Mouse (Mus musculus): ENCODE results near the gene Tas2r144.
A peak's percentile ranks its signal among the peaks of the same experiment; 100 is the strongest.

Gene Tas2r144

DNA sequence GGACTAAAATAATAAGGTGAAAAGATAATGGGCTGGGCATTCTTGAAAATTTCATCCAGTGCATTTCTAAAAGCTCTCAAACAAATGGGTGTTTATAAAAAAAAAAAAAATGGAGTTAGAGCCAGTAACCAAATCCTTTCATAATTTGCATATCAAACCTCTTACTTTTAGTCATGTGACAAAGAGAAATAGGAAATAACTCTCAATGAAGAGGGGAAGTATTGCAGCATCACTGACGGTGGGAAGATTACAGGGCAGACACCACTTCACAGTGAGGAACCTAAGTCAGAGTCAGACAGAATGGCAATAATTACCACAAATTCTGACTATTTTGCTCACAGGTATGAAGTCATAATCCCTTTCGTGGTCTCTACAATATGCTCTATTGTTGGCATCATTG lies at the start of gene Tas2r144:
Tas2r144 (plus strand) TSS at position 301 of the 400 bp plus-strand sequence.
- no peak for DNase-seq (ENCODE audit: low read depth, low spot score)

DNA sequence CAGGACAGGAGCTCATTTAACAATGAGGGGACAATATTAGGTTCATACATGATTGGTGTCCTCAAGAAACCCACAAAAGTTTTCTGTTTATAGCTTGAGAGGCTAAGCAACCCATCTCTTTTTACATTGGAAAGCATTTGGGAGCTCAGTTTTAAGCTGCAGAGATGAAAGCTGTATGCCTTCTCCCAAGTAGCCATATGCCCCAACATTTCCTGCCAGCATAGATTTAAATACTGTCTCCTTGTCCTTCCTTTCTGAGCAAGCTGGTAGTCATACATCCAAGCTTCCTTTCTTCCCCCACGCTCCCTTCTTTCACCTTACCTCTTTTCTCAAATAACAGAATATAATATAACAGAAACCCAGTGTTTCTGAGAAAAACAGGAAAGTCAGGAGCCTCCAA lies 32.7 kb upstream of the Tas2r144 start:
- DNase-seq (ENCODE audit: low read depth, low spot score), result no peak

DNA sequence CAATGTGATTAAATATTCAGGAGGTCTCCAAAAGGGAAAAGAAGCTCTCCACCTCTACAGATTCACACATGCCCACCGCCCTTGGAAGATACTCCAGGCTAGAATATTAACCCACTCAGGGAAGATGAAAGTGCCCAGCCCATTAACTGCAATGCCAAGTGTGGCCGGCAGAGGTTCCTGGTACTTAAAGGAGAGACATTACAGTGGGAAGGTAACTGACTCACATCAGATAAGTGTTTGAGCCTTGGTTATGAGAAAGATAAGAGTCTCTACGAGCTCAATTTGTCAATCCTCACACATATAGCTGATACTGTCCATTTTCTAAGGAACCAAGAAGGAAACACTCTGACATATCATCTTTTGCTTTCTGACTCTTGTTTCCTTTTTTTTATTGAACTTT lies 28.9 kb upstream of the Tas2r144 start:
- no peak for DNase-seq (ENCODE audit: low read depth, low spot score)

DNA sequence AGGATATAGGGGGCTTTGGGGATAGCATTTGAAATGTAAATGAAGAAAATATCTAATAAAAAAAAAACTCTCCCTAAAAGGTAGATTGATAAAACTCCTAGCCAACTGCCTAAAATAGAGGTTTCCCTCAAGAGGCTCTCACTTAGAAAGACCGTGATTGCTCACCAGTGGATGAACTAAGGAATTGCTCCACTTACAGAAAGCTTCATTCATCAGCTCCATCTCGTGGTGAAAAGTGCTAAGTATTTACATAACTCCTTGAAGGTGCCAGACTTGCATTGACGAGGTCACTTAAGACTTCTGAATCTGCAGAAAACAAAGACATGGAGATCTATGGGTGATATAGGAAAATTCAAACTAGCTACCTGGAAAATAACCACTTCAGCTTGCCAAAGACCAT lies 17.4 kb upstream of the Tas2r144 start:
- no peak for DNase-seq (ENCODE audit: low read depth, low spot score)

DNA sequence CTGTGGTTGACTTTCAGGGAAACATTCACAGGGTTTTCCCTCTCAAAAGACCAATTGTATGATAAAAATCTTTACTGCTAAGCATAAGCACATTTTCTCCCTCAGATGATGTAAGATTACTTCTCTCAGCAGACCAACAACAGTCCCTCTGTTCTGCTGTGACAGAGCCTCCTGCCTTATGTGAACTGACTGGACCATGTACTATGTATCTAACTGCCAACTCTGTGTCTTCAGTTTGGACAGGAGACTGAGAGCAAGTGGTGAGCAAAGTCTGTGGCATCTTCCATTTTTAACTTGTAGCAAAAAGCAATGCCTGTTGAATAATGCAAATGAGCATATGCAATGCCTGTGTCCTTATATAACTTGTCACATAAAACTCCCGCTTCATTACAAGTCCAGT lies 15.6 kb upstream of the Tas2r144 start:
- DNase-seq (ENCODE audit: low read depth, low spot score), result no peak

- DNase-seq (ENCODE audit: low read depth, low spot score), result no peak
Measured at GRCm38 (mm10) chr6:42222286-42222685, 7.2 kb downstream of the Tas2r144 start.

DNA sequence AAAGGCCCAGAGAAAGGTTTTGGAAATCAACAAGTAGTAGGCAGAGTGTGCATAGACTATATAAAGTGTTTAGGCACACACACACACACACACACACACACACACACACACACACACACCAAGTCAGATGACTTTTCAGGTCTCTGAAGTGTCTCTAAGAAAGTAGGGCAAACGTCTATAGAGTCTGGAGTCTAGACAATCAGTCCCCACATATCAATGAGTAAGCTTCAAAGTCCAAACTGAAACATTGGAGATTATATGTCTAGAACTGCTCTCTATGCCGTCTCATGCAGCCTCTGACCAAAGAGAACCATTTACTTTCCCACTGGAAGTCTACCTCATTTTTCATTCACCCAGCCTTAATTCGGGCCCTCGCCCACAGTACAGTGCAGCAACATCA lies 9.9 kb downstream of the Tas2r144 start:
- no peak for DNase-seq (ENCODE audit: low read depth, low spot score)

DNA sequence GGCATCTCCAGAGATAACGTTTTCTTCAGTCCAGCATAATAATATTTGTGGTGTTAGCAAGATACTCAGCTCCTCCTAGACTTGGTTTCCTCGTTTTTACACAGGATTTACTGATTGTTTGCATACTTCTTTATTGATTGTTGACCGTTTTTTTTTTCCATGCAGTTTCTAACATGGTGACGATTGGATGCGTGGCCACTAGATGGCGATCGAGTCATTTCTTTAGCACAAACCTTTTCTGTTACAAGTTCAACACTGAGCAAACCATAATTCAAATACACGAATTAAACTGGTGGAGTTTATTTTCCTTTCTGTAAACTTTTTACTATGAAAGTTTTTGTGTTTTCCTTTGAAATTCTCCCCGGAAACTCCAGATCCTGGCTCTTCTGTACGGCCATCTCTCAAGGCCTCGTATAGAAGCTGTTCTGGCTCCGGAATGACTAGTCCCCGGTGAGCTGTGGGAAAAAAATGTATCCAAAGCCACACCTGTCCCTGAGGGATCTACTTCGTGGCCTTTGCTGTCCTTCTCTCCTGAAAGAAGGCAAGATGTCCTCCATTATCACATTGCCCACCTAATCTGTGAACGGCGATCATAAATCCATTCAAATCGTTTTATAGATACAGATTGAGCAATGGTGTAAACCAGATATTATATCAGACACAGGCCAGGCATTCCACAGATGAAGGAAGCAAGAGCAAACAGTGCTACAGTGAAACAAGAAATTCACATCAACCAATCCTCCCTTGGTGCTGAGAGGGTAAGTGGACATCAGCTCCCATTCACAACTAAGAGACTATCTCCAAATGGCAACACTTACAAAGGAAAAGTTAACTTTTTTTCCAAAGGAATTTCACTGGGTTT lies 12.3 kb downstream of the Tas2r144 start:
- DNase-seq (ENCODE audit: low read depth, low spot score), result peak; percentile 52

DNA sequence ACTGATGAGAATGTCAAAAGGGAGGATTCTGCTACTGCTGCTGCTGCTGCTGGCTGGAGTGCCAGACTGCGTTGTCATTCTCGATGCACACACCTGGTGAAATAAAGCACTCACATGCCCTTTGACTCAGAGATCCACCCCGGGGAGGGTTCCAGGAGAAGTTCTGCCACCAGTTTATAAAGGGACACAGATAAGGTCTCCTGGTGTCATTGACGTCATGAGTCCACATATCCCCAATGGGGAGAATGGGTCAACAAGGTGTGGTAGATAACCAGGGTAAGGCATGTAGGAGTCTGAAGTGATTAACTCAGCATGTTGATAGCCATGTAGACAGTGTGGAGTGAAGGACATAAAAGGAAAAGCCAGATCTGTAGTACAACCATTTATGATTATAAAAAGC lies 14.5 kb downstream of the Tas2r144 start:
- no peak for DNase-seq (ENCODE audit: low read depth, low spot score)

GRCm38 (mm10) chr6:42231191-42231590 lies 16.1 kb downstream of the Tas2r144 start:
- DNase-seq (ENCODE audit: low read depth, low spot score), result no peak

DNA sequence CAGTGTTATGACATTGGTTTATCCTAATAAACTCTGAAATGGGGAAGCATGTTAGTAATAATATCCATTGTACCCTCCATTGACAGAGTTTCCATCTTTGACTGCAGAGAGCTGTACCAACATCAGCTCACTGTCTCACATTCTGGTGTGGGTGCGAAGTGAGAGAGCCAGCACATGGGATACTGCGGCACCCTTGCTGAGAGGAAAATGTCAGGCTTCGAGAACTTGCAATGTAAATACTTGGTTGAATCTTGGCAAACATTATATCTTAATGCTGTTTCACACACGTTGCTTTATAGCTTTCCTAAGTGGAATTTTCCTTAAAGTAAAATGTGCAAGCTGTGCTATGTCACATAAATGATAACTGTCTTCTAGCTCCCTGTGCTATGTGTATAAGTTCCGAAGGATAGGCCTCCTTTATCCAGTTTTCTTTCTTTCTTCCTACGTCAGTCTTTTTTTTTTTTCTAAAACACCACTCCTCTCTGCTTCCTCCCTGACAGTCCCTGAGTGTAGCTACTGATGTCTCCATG lies 22.2 kb downstream of the Tas2r144 start:
- DNase-seq (ENCODE audit: low read depth, low spot score), result no peak

DNA sequence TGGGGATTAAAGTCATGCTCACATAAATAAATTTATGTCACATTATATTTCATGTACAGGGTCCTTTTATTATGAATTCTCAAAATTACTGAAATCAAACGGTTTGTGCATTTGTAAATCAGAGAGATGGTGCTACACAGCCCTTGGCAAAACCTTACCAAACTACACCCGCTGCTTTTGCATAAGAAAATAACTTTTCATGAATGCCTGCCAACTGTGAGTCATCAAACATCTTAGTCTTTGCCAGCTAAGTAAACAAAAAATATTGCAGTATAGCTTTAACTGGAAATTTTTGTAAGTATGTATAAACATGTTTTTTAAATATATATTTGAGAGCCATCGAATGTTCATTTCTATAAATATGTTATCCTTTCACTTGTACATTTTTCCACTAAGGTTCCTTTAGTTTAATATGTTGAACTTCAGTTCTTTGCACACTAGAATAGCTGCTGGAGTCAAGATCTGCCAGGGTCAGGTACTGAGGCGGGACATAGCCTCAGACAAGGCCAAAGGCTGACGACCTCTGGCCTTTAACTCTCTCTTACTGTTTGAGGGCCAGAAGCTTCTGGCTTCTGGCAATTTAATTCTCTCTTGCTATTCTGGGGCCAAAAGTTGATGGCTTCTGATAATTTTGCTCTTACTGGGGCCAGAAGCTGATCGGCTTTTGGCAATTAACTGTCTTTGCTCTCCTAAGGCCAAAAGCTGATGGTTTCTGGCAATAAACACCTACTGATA lies 26.4 kb downstream of the Tas2r144 start:
- DNase-seq (ENCODE audit: low read depth, low spot score), result no peak

- peak; percentile 90 for DNase-seq (ENCODE audit: low read depth, low spot score)
Measured at GRCm38 (mm10) chr6:42245711-42246353, 30.7 kb downstream of the Tas2r144 start, which contains the start of gene Gstk1. TSS of gene Gstk1 (plus strand) at chr6:42245935.

- no peak for DNase-seq (ENCODE audit: low read depth, low spot score)
Measured at GRCm38 (mm10) chr6:42247173-42247572, 32.0 kb downstream of the Tas2r144 start.

GRCm38 (mm10) chr6:42247981-42248380 lies 32.9 kb downstream of the Tas2r144 start:
- no peak for DNase-seq (ENCODE audit: low read depth, low spot score)

- DNase-seq (ENCODE audit: low read depth, low spot score), result no peak
Measured at GRCm38 (mm10) chr6:42251791-42252190, 36.7 kb downstream of the Tas2r144 start.

DNA sequence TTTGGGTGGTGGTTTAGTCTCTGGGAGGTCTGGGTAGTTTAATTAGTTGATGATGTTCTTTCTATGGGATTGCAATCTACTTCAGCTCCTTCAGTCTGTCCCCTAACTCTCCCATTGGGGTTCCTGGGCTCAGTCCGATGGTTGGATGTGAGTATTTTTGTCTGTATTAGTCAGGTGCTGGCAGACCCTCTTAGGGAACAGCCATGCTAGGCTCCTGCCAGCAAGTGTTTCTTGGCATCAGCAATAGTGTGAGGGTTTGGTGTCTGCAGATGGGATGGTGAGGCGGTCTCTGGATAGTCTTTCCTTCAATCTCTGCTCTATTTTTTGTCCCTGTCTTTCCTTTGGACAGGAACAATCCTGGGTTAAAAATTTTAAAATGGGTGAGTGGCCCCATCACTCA lies 38.0 kb downstream of the Tas2r144 start:
- no peak for DNase-seq (ENCODE audit: low read depth, low spot score)

- DNase-seq (ENCODE audit: low read depth, low spot score), result peak; percentile 30
Measured at GRCm38 (mm10) chr6:42257303-42257863, 42.3 kb downstream of the Tas2r144 start.

DNA sequence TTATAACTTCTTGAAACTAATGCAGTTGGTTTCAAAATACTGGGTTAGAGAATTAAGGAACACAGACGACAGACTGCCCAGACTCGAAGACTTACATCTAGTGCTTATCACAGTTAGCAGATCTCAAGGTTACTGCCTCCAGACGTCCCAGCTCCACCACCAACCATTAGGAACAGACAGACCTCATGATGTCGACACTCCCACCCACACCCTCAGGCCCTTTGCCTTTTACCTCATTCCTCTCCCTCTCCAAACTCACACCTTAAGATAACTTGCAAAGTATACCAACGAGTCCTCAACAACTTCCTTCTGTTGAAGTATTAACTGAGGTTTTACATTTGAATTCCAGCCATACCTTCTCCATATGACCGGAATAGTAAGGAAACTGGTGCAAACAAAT lies 45.3 kb downstream of the Tas2r144 start:
- DNase-seq (ENCODE audit: low read depth, low spot score), result no peak

DNA sequence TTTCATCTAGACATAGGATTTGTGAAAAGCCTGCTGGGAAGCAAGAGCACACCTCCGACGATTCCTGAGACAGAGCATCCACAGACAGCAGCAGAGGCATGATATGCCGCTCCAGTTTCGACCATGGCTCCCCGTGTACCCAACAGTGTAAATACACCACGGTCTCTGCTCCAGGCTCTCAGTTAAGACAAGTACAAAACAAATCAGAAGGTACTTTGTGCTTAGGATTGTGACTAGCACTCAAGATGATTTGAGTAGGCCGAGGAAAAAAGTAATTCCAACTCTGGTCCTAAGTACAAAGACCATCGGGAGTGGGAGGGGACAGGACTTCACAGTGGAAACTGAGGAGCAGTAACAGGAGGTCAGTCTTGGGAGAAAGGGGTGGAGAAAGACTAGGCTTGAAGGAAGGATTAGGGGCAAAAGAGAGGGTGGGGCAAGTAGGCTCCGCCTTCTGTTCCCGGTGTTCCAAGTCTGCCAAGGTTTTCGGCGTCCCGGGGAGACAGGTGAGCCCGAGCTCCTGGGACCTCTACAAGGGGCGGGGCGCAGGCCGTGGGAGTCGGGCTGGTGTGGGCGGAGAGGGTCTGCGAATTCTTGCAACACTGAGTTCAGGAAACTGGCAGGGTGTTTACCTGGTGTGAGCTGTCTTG lies 46.5 kb downstream of the Tas2r144 start, which contains the start of gene Tmem139:
Tmem139 (plus strand) TSS at position 447 of the 647 bp plus-strand sequence.
- DNase-seq (ENCODE audit: low read depth, low spot score), result no peak

Data from skeletal muscle tissue, adult 2 months (tissue).